Mouse (Mus musculus) spleen, adult 2 months (tissue): ENCODE measurements around the gene Oosp1.

Source experiments
- CTCF ChIP-seq: fragments of 200-500 bp; IDR thresholded peaks from 2 replicates; pipeline ENCODE4 v1.5.1; 2011; ENCODE audit warnings: mild to moderate bottlenecking, inconsistent platforms; ENCODE audit not compliant: insufficient read depth, insufficient read length, insufficient replicate concordance; ENCODE audit errors: extremely low read depth
- POLR2A ChIP-seq: fragments of 200-500 bp; IDR thresholded peaks from 2 replicates; pipeline ENCODE4 v1.6.1; 2011; ENCODE audit warnings: low read depth, low read length, inconsistent platforms

- TF ChIP-seq POLR2A (no peak), CTCF (no peak)
These were observed 45.5 kb upstream of the Oosp1 start for GRCm38 (mm10) chr19:11736455-11736854.
